Mouse (Mus musculus) MEL (cell line): ENCODE data around the gene Chd3. TPM values are rescaled to one million over a fixed set of nuclear protein-coding genes. Genes with fewer than 3 reads are reported as not detected.

Source experiments
- DNase-seq: peaks from one replicate; pipeline ENCODE4 v3.0.0; 2011; ENCODE audit warnings: low read depth, low spot score
- H3K27ac ChIP-seq: 2 replicates; pipeline ENCODE4 v1.5.1; 2012; ENCODE audit warnings: low read depth, mild to moderate bottlenecking, control low read depth, low read length, moderate library complexity; ENCODE audit not compliant: control insufficient read depth
- H3K27me3 ChIP-seq, 2 experiments: fragments of 150-350 bp in 1 of 2; sonication (generic) in 1 of 2; 2 replicates each; pipeline ENCODE4 v1.6.1; 2012; ENCODE audit warnings: low read length in 2 of 2, mild to moderate bottlenecking in 2 of 2, improper control_type of control experiment in 1 of 2, moderate library complexity in 1 of 2; ENCODE audit not compliant: insufficient read depth in 2 of 2, control insufficient read depth in 1 of 2
- H3K36me3 ChIP-seq, 2 experiments: 2 replicates each; pipeline ENCODE4 v1.6.1; 2012 to 2014; ENCODE audit warnings: low read length in 2 of 2, improper control_type of control experiment in 1 of 2, inconsistent platforms in 1 of 2, mild to moderate bottlenecking in 1 of 2; ENCODE audit not compliant: insufficient read depth in 2 of 2, control insufficient read depth in 1 of 2
- H3K4me1 ChIP-seq, 2 experiments: fragments of 150-350 bp in 1 of 2; sonication (generic) in 1 of 2; 2 replicates each; pipeline ENCODE4 v1.6.1; 2012; ENCODE audit warnings: low read length in 2 of 2, improper control_type of control experiment in 1 of 2, mild to moderate bottlenecking in 1 of 2; ENCODE audit not compliant: insufficient read depth in 2 of 2, control insufficient read depth in 1 of 2
- H3K4me3 ChIP-seq, 2 experiments: fragments of 150-350 bp in 1 of 2; sonication (generic) in 1 of 2; 2 replicates each; pipeline ENCODE4 v1.5.1; 2012; ENCODE audit warnings: low read depth in 2 of 2, low read length in 2 of 2, mild to moderate bottlenecking in 2 of 2, moderate library complexity in 2 of 2, control low read depth in 1 of 2, improper control_type of control experiment in 1 of 2; ENCODE audit not compliant: control insufficient read depth in 1 of 2, insufficient read depth in 1 of 2
- H3K79me2 ChIP-seq: 2 replicates; pipeline ENCODE4 v1.6.1; 2012; ENCODE audit warnings: mild to moderate bottlenecking, low read length, moderate library complexity; ENCODE audit not compliant: control insufficient read depth, poor library complexity, insufficient read depth
- H3K9ac ChIP-seq: 2 replicates; pipeline ENCODE4 v1.6.1; 2012; ENCODE audit warnings: low read depth, mild to moderate bottlenecking, control low read depth, low read length, moderate library complexity; ENCODE audit not compliant: control insufficient read depth, poor library complexity, severe bottlenecking
- H3K9me3 ChIP-seq: fragments of 150-350 bp; sonication (generic); replicated peaks from 2 replicates; pipeline ENCODE4 v1.6.1; 2012; ENCODE audit warnings: mild to moderate bottlenecking, low read length, improper control_type of control experiment, moderate library complexity; ENCODE audit not compliant: insufficient read depth
- BHLHE40 ChIP-seq: IDR thresholded peaks from 2 replicates; pipeline ENCODE4 v1.6.1; 2012; ENCODE audit warnings: low read depth, mild to moderate bottlenecking, inconsistent platforms, low read length, improper control_type of control experiment, borderline replicate concordance
- CTCF ChIP-seq, 3 experiments: IDR thresholded peaks in 2 of 3; conservative IDR thresholded peaks in 1 of 3; 2 replicates each; pipeline ENCODE4 v1.5.1; 2011 to 2012; ENCODE audit warnings: low read length in 3 of 3, low read depth in 2 of 3, mild to moderate bottlenecking in 2 of 3, improper control_type of control experiment in 1 of 3, inconsistent platforms in 1 of 3, mixed read lengths in 1 of 3, moderate library complexity in 1 of 3; ENCODE audit not compliant: control insufficient read depth in 1 of 3, insufficient read depth in 1 of 3, poor library complexity in 1 of 3, severe bottlenecking in 1 of 3
- ETS1 ChIP-seq: IDR thresholded peaks from 2 replicates; pipeline ENCODE4 v1.6.1; 2012; ENCODE audit warnings: low read depth, mild to moderate bottlenecking, inconsistent platforms, low read length, improper control_type of control experiment, moderate library complexity
- HCFC1 ChIP-seq: IDR thresholded peaks from 2 replicates; pipeline ENCODE4 v1.6.1; 2012; ENCODE audit warnings: low read depth, mild to moderate bottlenecking, inconsistent platforms, low read length, improper control_type of control experiment, moderate library complexity
- JUND ChIP-seq: IDR thresholded peaks from 2 replicates; pipeline ENCODE4 v1.6.1; 2011; ENCODE audit warnings: low read depth, mild to moderate bottlenecking, improper control_type of control experiment, low read length
- KAT2A ChIP-seq: conservative IDR thresholded peaks from 2 replicates; pipeline ENCODE4 v1.6.1; 2012; ENCODE audit warnings: low read depth, low read length, improper control_type of control experiment, inconsistent platforms
- MAX ChIP-seq: IDR thresholded peaks from 2 replicates; pipeline ENCODE4 v1.6.1; 2011; ENCODE audit warnings: low read length, improper control_type of control experiment
- MAZ ChIP-seq: IDR thresholded peaks from 2 replicates; pipeline ENCODE4 v1.6.1; 2012; ENCODE audit warnings: low read depth, mild to moderate bottlenecking, inconsistent platforms, low read length, improper control_type of control experiment
- MYB ChIP-seq: IDR thresholded peaks from 2 replicates; pipeline ENCODE4 v1.6.1; 2011; ENCODE audit warnings: mild to moderate bottlenecking, low read depth, low read length, improper control_type of control experiment
- NRF1 ChIP-seq: IDR thresholded peaks from 2 replicates; pipeline ENCODE4 v1.6.1; 2014; ENCODE audit warnings: low read depth, mild to moderate bottlenecking, inconsistent platforms, low read length, improper control_type of control experiment, moderate library complexity; ENCODE audit not compliant: poor library complexity, insufficient read depth, severe bottlenecking
- POLR2AphosphoS2 ChIP-seq: IDR thresholded peaks from 2 replicates; pipeline ENCODE4 v1.6.1; 2011; ENCODE audit warnings: low read length, improper control_type of control experiment
- TBP ChIP-seq: IDR thresholded peaks from 2 replicates; pipeline ENCODE4 v1.8.0; 2011; ENCODE audit warnings: low read depth, low read length, improper control_type of control experiment
- TCF12 ChIP-seq: IDR thresholded peaks from 2 replicates; pipeline ENCODE4 v1.6.1; 2014; ENCODE audit warnings: low read depth, mild to moderate bottlenecking, inconsistent platforms, low read length, improper control_type of control experiment, moderate library complexity
- UBTF ChIP-seq: IDR thresholded peaks from 2 replicates; pipeline ENCODE4 v1.6.1; 2012; ENCODE audit warnings: low read depth, mild to moderate bottlenecking, inconsistent platforms, low read length, improper control_type of control experiment, moderate library complexity, borderline replicate concordance; ENCODE audit not compliant: insufficient read depth
- USF1 ChIP-seq: IDR thresholded peaks from 2 replicates; pipeline ENCODE4 v1.6.1; 2014; ENCODE audit warnings: low read depth, mild to moderate bottlenecking, inconsistent platforms, low read length, improper control_type of control experiment, moderate library complexity
- USF2 ChIP-seq, 2 experiments: IDR thresholded peaks; 2 replicates each; pipeline ENCODE4 v1.6.1; 2011 to 2012; ENCODE audit warnings: improper control_type of control experiment in 2 of 2, low read length in 2 of 2, borderline replicate concordance in 1 of 2, inconsistent platforms in 1 of 2, low read depth in 1 of 2, mild to moderate bottlenecking in 1 of 2; ENCODE audit not compliant: insufficient read depth in 1 of 2
- ZKSCAN1 ChIP-seq: IDR thresholded peaks from 2 replicates; pipeline ENCODE4 v1.6.1; 2012; ENCODE audit warnings: low read depth, mild to moderate bottlenecking, inconsistent platforms, low read length, improper control_type of control experiment, moderate library complexity
- ZNF384 ChIP-seq: IDR thresholded peaks from 2 replicates; pipeline ENCODE4 v1.6.1; 2012; ENCODE audit warnings: low read depth, mild to moderate bottlenecking, inconsistent platforms, low read length, improper control_type of control experiment
- polyA plus RNA-seq, 2 experiments: library from polyadenylated mRNA; stranded (reverse) in 1 of 2; unstranded in 1 of 2; fragments of >175 nt in 1 of 2; fragments of >200 nt in 1 of 2; gene quantifications; 2 replicates each; pipeline versions ENCODE4 v1.2.1 to v1.2.4; 2012; ENCODE audit warnings: low replicate concordance in 2 of 2, low read depth in 1 of 2; ENCODE audit not compliant: insufficient read length in 2 of 2, insufficient read depth in 1 of 2, missing spikeins in 1 of 2
- total RNA-seq: library from RNA; depleted of rRNA; stranded (reverse); fragments of 300-350 nt; gene quantifications from 2 replicates; pipeline ENCODE4 v1.2.3, GENCODE M21; 2012

Gene Chd3
- total and polyA plus RNA-seq, 3 experiments: 37.3 to 84.9 TPM; not detected in 1

- H3K4me1 ChIP-seq: no peaks in the 10 kb centered on the region
- TF ChIP-seq TBP (no peak), NRF1 (no peak), TCF12 (no peak), HCFC1 (no peak), ZKSCAN1 (no peak), KAT2A (no peak), UBTF (no peak), POLR2AphosphoS2 (no peak), BHLHE40 (no peak), JUND (no peak), MAX (no peak)
- H3K36me3 ChIP-seq: peaks cover 0 to 2% of the 10 kb centered on the region in 2 experiments; a peak in 2 of 4 replicates
- H3K79me2 ChIP-seq: no peaks in the 10 kb centered on the region
- H3K4me3 ChIP-seq: no peak overlapping the region
- no peak overlapping the region for H3K27ac ChIP-seq
- DNase-seq: no peak
- no peaks in the 10 kb centered on the region for H3K27me3 ChIP-seq
- H3K9me3 ChIP-seq: no peaks in the 10 kb centered on the region
- no peak overlapping the region for H3K9ac ChIP-seq
Measured at GRCm38 (mm10) chr11:69357690-69358089, 11.5 kb downstream of the Chd3 start.

GRCm38 (mm10) chr11:69356544-69356943 lies 12.7 kb downstream of the Chd3 start:
- no peak overlapping the region for H3K4me3 ChIP-seq

GRCm38 (mm10) chr11:69346441-69346840 lies 22.8 kb downstream of the Chd3 start:
- Histone ChIP-seq H3K27me3 (no peaks in the 10 kb centered on the region), H3K9me3 (no peaks in the 10 kb centered on the region), H3K4me1 (no peaks in the 10 kb centered on the region), H3K79me2 (no peaks in the 10 kb centered on the region), H3K36me3 (no peaks in the 10 kb centered on the region; a peak in 1 of 4 replicates), H3K27ac (no peak overlapping the region), H3K4me3 (no peak overlapping the region), H3K9ac (no peak overlapping the region)
- TF ChIP-seq MAZ: no peak
- TF ChIP-seq TCF12: no peak
- no peak for TF ChIP-seq CTCF (IDR thresholded peaks at IDR 0.05 in 2 of 3, conservative IDR thresholded peaks at IDR 0.05 in 1 of 3; ENCODE audit: control insufficient read depth in 1 of 3, insufficient read depth in 1 of 3, low read depth in 2 of 3, low read length in 3 of 3, poor library complexity in 1 of 3, severe bottlenecking in 1 of 3)
- no peak for TF ChIP-seq BHLHE40
- TF ChIP-seq ZNF384: no peak
- TF ChIP-seq USF2 (IDR thresholded peaks at IDR 0.05; ENCODE audit: borderline replicate concordance in 1 of 2, insufficient read depth in 1 of 2, low read depth in 1 of 2, low read length in 2 of 2): no peak
- no peak for DNase-seq

More at GRCm38 (mm10) chr11:69356544-69356943, 12.7 kb downstream of the Chd3 start:
- H3K79me2 ChIP-seq: no peaks in the 10 kb centered on the region
- TF ChIP-seq ETS1 (no peak), BHLHE40 (no peak), HCFC1 (no peak), USF1 (no peak), MYB (no peak)
- TF ChIP-seq, all 39 proteins: peak for 0
- H3K9me3 ChIP-seq: no peaks in the 10 kb centered on the region
- H3K9ac ChIP-seq: no peak overlapping the region
- DNase-seq: no peak
- peaks cover 0 to 2% of the 10 kb centered on the region in 2 experiments; a peak in 2 of 4 replicates for H3K36me3 ChIP-seq
- no peaks in the 10 kb centered on the region for H3K27me3 ChIP-seq
- H3K4me1 ChIP-seq: no peaks in the 10 kb centered on the region
- no peak overlapping the region for H3K27ac ChIP-seq
